Mouse (Mus musculus) embryonic facial prominence, embryonic 14.5 days (tissue): ENCODE data around the gene Abcb7. TPM values are rescaled to one million over a fixed set of nuclear protein-coding genes. Genes with fewer than 3 reads are reported as not detected.

Experiments used
- ATAC-seq: fragments of 200-750 bp; cut with Nextera tagmentation; 2 replicates; pipeline ENCODE4 v1.8.0; 2017; ENCODE audit warnings: low read depth, moderate number of reproducible peaks, moderate TSS enrichment
- DNase-seq: peaks from one replicate; pipeline ENCODE4 v3.0.0-alpha.2; 2015; ENCODE audit warnings: low spot score
- H3K27ac ChIP-seq: fragments of 300-500 bp; sonication (generic); replicated peaks from 2 replicates; pipeline ENCODE4 v1.5.1; 2014; ENCODE audit warnings: low read depth, mild to moderate bottlenecking, low read length, moderate library complexity
- H3K27me3 ChIP-seq: fragments of 300-500 bp; sonication (generic); replicated peaks from 2 replicates; pipeline ENCODE4 v1.6.1; 2014; ENCODE audit warnings: low read length; ENCODE audit not compliant: control insufficient read depth, insufficient read depth
- H3K36me3 ChIP-seq: fragments of 300-500 bp; sonication (generic); 2 replicates; pipeline ENCODE4 v1.6.1; 2014; ENCODE audit warnings: low read length, mixed read lengths; ENCODE audit not compliant: control insufficient read depth, insufficient read depth
- H3K4me1 ChIP-seq: fragments of 300-500 bp; sonication (generic); 2 replicates; pipeline ENCODE4 v1.6.1; 2014; ENCODE audit warnings: antibody characterized with exemption, low read length; ENCODE audit not compliant: control insufficient read depth, insufficient read depth
- H3K4me2 ChIP-seq: fragments of 300-500 bp; sonication (generic); 2 replicates; pipeline ENCODE4 v1.6.1; 2014; ENCODE audit warnings: low read depth, mild to moderate bottlenecking, low read length, moderate library complexity, mixed read lengths
- H3K4me3 ChIP-seq: fragments of 300-500 bp; sonication (generic); 2 replicates; pipeline ENCODE4 v1.5.1; 2014; ENCODE audit warnings: low read depth, mild to moderate bottlenecking, low read length
- H3K9ac ChIP-seq: fragments of 300-500 bp; sonication (generic); 2 replicates; pipeline ENCODE4 v1.6.1; 2014; ENCODE audit warnings: low read depth, mild to moderate bottlenecking, low read length, moderate library complexity, mixed read lengths
- H3K9me3 ChIP-seq: fragments of 300-500 bp; sonication (generic); 2 replicates; pipeline ENCODE4 v1.6.1; 2016; ENCODE audit warnings: low read length; ENCODE audit not compliant: control insufficient read depth
- WGBS: fragments of 180-500 bp; shearing (Covaris S2); extraction: QIAGEN DNeasy Blood & Tissue Kit; methylation state at CpG from one replicate; pipeline ENCODE4 v1.1.7; 2014; 5-methylcytosine and 5-hydroxymethylcytosine counted together
- polyA plus RNA-seq: library from polyadenylated mRNA; unstranded; fragments of >200 nt; fragmentation: Nextera tagmentation; extraction: Ambion mirVana; gene quantifications from 2 replicates; pipeline ENCODE4 v1.2.1, GENCODE M21; 2014

Abcb7 gene
- polyA plus RNA-seq, 1 experiment from 2014 or later: 9.7 TPM

DNA sequence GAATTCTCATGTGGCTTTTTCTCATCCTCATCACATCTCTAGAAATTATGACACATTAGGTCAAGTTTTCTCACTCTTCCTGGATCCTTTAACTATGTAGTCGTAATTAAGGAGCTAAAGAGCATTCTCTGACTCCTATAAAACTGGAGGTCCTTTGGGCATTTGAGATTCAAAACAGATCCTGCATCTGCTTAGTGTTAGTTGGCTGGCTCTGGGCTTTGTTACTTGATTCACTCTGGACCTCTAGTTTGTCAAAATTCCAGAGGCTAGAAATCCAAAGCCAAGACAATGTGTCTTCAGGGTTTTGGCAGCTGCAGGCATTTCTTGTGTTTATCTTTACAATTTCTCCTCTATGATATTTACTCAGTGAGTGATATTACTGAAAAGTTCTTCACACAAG lies 157.1 kb downstream of the Abcb7 start:
- ATAC-seq (no peak), DNase-seq (peak; percentile 65)
- Histone ChIP-seq H3K4me1 (no peaks in the 10 kb centered on the region), H3K9me3 (no peaks in the 10 kb centered on the region), H3K27ac (no peak overlapping the region), H3K27me3 (no peaks in the 10 kb centered on the region), H3K4me3 (no peak overlapping the region), H3K4me2 (no peak overlapping the region), H3K9ac (no peak overlapping the region), H3K36me3 (no peaks in the 10 kb centered on the region)
- WGBS: 29% methylated on average over 1 of the region's 1 CpGs

Other genes starting within 250 kb of the Abcb7 start
- 2.9 and 3.1 TPM in 2 replicates for gene Nexmif, start 212.7 kb downstream of the Abcb7 start, polyA plus RNA-seq
- gene Uprt, start 69.0 kb upstream of the Abcb7 start, polyA plus RNA-seq: 1.1 TPM in 2 replicates